Mouse (Mus musculus) spleen, adult 10 weeks (tissue): ENCODE results near the gene Olfr96. TPM values are rescaled to one million over a fixed set of nuclear protein-coding genes. Genes with fewer than 3 reads are reported as not detected.

ENCODE experiments used
- polyA plus RNA-seq: library from polyadenylated mRNA; stranded (reverse); fragments of 350-450 nt; fragmentation: Illumina TruSeq; extraction: RNeasy Lipid Tissue Mini Kit (QIAGEN cat#74804); gene quantifications from one replicate; pipeline ENCODE4 v1.2.3, GENCODE M21; 2015; ENCODE audit warnings: low replicate concordance; ENCODE audit not compliant: insufficient read depth

Olfr96 gene
- polyA plus RNA-seq: not detected

GRCm38 (mm10) chr17:37219846-37220245, at the start of gene Olfr96:
Olfr96 (plus strand) TSS chr17:37220146.

GRCm38 (mm10) chr17:37193656-37194055, 26.3 kb upstream of the Olfr96 start, which contains the start of gene Ubd:
Ubd (plus strand) TSS chr17:37193892.

GRCm38 (mm10) chr17:37200894-37201293, 19.1 kb upstream of the Olfr96 start, which contains the start of gene Olfr94:
Olfr94 (minus strand) TSS chr17:37200994.

GRCm38 (mm10) chr17:37213018-37213417, 6.9 kb upstream of the Olfr96 start, which contains the start of gene Olfr95:
Olfr95 (minus strand) TSS chr17:37213118.

GRCm38 (mm10) chr17:37237230-37237629, 17.3 kb downstream of the Olfr96 start, which contains the start of gene Olfr97:
Olfr97 (minus strand) TSS chr17:37237330.

GRCm38 (mm10) chr17:37263626-37264025, 43.7 kb downstream of the Olfr96 start, which contains the start of gene Olfr98:
Olfr98 (minus strand) TSS chr17:37263749.

GRCm38 (mm10) chr17:37270058-37270701, 50.2 kb downstream of the Olfr96 start, which contains the start of gene H2-M3:
H2-M3 (plus strand) TSS chr17:37270220.

Other genes starting within 250 kb of the Olfr96 start
- gene 2410137M14Rik, start 238.9 kb upstream of the Olfr96 start, polyA plus RNA-seq: not detected
- 0.87 TPM for gene H2-M5, start 230.6 kb upstream of the Olfr96 start, polyA plus RNA-seq
- gene Zfp57, start 219.0 kb upstream of the Olfr96 start, polyA plus RNA-seq: 3.0 TPM
- gene Mog, start 196.7 kb upstream of the Olfr96 start, polyA plus RNA-seq: not detected
- gene Gabbr1, start 174.2 kb upstream of the Olfr96 start, polyA plus RNA-seq: 60.3 TPM
- not detected for gene Olfr90, start 131.6 kb upstream of the Olfr96 start, polyA plus RNA-seq
- gene Olfr91, start 121.9 kb upstream of the Olfr96 start, polyA plus RNA-seq: not detected
- gene Olfr92, start 100.1 kb upstream of the Olfr96 start, polyA plus RNA-seq: not detected
- gene Olfr93, start 58.7 kb upstream of the Olfr96 start, polyA plus RNA-seq: not detected
- gene Ubd, start 26.3 kb upstream of the Olfr96 start, polyA plus RNA-seq: 32.4 TPM
- not detected for gene Olfr94, start 19.2 kb upstream of the Olfr96 start, polyA plus RNA-seq
- gene Olfr95, start 7.0 kb upstream of the Olfr96 start, polyA plus RNA-seq: not detected
- not detected for gene Olfr97, start 17.2 kb downstream of the Olfr96 start, polyA plus RNA-seq
- not detected for gene Olfr98, start 43.6 kb downstream of the Olfr96 start, polyA plus RNA-seq
- 58.2 TPM for gene H2-M3, start 50.1 kb downstream of the Olfr96 start, polyA plus RNA-seq
- gene Olfr99, start 63.3 kb downstream of the Olfr96 start, polyA plus RNA-seq: not detected
- gene Olfr101, start 84.2 kb downstream of the Olfr96 start, polyA plus RNA-seq: not detected
- gene Olfr102, start 96.9 kb downstream of the Olfr96 start, polyA plus RNA-seq: not detected
- not detected for gene Olfr103, start 119.6 kb downstream of the Olfr96 start, polyA plus RNA-seq
- not detected for gene Olfr104-ps, start 139.4 kb downstream of the Olfr96 start, polyA plus RNA-seq
- gene Olfr105-ps, start 158.9 kb downstream of the Olfr96 start, polyA plus RNA-seq: not detected
- not detected for gene Olfr106-ps, start 170.2 kb downstream of the Olfr96 start, polyA plus RNA-seq
- gene Olfr107, start 179.1 kb downstream of the Olfr96 start, polyA plus RNA-seq: not detected
- gene Olfr108, start 225.3 kb downstream of the Olfr96 start, polyA plus RNA-seq: not detected
- gene Olfr109, start 238.8 kb downstream of the Olfr96 start, polyA plus RNA-seq: not detected